Mouse (Mus musculus) liver, adult 2 months (tissue): ENCODE results near the gene Palld.

Source experiments
- CTCF ChIP-seq: fragments of 200-500 bp; IDR thresholded peaks from 2 replicates; pipeline ENCODE4 v1.5.1; 2011; ENCODE audit warnings: low read depth, low read length, control low read depth
- POLR2A ChIP-seq: fragments of 200-500 bp; IDR thresholded peaks from 2 replicates; pipeline ENCODE4 v1.6.1; 2011; ENCODE audit warnings: low read length, control low read depth; ENCODE audit not compliant: insufficient read depth; ENCODE audit errors: extremely low read depth

DNA sequence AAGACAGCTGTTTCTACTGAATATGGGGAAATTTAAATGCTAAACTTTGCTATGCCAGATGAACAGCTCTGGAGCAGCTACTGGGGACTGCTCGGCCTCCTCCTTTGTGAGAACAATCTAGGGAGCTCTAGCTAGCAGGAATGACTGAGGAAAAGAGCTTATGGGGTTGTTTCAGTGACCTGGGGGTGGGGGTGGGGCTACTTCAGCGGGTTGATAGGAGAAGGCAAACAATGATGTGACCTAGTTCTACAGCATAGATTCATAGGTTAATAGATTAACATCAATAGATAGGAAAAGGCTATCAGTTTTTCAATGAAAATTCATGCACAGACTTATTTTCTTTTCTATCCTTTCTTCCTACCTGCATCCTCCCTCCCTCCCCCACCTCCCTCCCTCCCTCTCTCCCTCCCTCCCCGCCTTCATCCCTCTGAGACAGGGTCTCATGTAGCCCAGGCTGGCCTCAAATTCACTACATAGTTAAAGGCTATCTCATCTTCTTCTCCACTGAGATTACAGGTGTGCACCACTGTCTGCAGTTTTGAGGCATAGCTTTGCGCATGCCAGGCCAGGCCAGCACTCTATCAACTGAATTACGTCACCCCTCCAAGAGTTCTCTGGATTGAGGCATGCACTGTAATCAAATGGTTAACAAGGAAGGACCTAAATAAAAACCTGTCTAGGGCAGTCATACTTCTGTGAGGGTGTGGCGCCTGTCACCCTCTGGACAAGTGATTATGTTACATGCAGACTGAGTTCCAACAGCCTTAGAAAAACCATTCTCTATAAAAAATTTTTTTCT lies 158.5 kb downstream of the Palld start:
- no peak for TF ChIP-seq CTCF
- no peak for TF ChIP-seq POLR2A
